Mouse (Mus musculus): ENCODE data around the gene Gm10974. TPM values are rescaled to one million over a fixed set of nuclear protein-coding genes. Genes with fewer than 3 reads are reported as not detected.

Gene Gm10974
- polyA plus RNA-seq, 1 experiment from 2014 or later: not detected

DNA sequence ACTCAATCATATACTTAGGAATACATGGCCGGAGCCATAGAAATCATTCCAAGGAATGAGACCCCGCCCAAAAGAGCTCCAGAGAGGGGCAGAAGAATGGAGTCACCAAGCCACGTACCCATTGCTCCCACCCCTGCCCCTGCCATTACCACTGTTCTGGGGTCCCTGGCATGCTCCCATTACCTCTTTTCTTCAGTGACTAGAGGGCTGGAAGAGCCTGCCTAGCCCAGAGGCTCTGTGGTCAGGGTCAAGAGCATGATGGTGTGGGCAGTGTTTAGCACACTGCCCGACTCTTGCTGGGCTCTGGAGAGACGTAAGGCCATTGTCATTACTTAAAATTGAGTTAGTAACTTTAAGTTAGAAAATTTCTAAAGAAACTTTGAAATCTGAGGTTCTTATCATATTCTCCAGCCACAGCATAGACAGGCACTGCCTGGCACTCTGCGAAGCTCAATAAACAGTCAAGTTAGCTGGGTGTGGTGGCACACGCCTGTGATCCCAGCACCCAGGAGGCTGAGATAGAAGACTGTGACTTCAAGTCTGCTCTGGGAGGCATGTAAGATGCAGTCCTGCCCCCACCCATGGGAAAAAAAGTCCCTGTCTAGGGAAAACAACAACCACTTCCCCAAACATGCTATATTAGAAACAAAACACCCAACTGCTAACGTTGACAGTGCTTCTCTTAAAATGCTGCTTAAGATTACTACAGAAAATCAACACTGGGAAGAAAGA lies 9.7 kb upstream of the Gm10974 start:
- ChIA-PET POLR2A (no interaction called here), CTCF (interaction anchor here (0.7 kb wide), 1 partner anchor 14 kb away, joined by 3 read pairs; no protein-coding TSS in a partner anchor)
- no peaks in the 10 kb centered on the region for H3K27me3 ChIP-seq
- ATAC-seq: no peak
- in situ Hi-C loops (cut with MboI; ENCODE audit: low pct_unique_long_range_greater_than_20kb): no loop called here
- no peak for DNase-seq (ENCODE audit: low read depth, low spot score)
- TF ChIP-seq CTCF (IDR thresholded peaks at IDR 0.05): no peak

DNA sequence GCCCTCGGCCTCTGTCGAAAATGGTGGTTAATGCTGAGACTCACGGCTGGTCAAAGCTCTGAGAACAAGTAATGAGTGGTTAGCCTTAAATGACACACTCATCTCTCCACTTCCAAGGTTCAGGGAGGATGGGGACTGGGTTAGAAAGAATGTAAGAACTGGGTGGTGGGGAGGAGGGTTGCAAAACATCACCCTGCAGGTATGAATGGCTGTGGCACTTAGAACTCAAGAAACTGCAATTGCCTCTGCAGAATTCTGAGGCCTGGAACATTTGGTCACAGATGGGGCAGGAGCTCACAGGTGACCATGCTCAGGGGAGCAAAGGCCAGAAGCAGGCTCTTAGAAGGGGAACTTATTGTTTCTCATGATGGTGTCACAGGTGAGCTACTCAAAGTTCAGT lies 7.2 kb upstream of the Gm10974 start:
- ATAC-seq: no peak
- POLR2A ChIA-PET: interaction anchor here (0.6 kb wide), 1 partner anchor 908 kb away, joined by 8 read pairs; no protein-coding TSS in a partner anchor
- CTCF ChIA-PET: no interaction called here
- TF ChIP-seq CTCF (IDR thresholded peaks at IDR 0.05): no peak
- in situ Hi-C loops (cut with MboI; ENCODE audit: low pct_unique_long_range_greater_than_20kb): no loop called here
- DNase-seq (ENCODE audit: low read depth, low spot score): no peak
- H3K27me3 ChIP-seq: no peaks in the 10 kb centered on the region

DNA sequence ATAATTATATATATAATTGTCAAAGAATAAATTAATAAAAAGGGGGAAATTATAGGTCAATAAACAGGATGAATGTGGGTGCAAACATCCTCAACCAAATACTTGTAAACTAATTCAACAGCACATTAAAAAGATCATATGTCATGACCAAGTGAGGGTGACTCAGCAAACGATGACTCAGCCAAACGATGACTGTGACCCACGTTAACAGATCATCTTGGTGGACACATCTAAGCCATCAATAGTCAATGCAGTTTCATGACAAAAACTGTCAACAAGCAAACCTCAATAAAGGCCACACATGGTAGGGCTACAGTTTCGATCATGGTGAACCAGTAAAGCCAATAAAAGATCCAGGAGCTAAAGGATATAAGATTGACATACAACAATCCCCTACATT lies 6.7 kb upstream of the Gm10974 start:
- H3K27me3 ChIP-seq: no peaks in the 10 kb centered on the region
- ChIA-PET CTCF (no interaction called here), POLR2A (interaction anchor here (0.6 kb wide), 1 partner anchor 909 kb away, joined by 8 read pairs; no protein-coding TSS in a partner anchor)
- in situ Hi-C loops (cut with MboI; ENCODE audit: low pct_unique_long_range_greater_than_20kb): no loop called here
- DNase-seq (ENCODE audit: low read depth, low spot score) (no peak), ATAC-seq (no peak)
- no peak for TF ChIP-seq CTCF (IDR thresholded peaks at IDR 0.05)

DNA sequence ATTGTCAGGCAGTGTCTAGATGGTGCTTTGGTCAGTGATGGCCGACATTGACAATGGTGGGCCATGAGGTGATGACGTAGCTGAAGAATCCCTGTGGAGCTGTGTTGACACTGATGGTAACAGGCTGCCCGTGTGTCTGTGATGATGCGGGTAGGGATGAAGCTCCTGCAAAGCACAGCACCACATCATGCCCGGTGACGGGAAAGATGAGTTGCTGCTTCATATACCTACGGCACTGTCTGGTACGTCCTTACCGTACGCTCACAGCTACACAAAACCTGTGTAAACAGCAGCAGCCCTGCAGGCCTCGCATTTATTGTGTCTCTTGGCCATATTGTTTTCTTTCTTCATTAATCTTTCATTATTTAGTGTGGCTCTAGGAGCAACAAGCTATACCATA lies 1.2 kb upstream of the Gm10974 start:
- in situ Hi-C loops (cut with MboI; ENCODE audit: low pct_unique_long_range_greater_than_20kb): no loop called here
- POLR2A ChIA-PET: interaction anchor here (0.6 to 1.2 kb wide), 2 partner anchors 22 to 324 kb away, joined by 4 to 5 read pairs; no protein-coding TSS in a partner anchor
- CTCF ChIA-PET: interaction anchor here (1.1 to 2.6 kb wide), 4 partner anchors 16 to 55 kb away, joined by 3 to 9 read pairs (median 4); no protein-coding TSS in a partner anchor

DNA sequence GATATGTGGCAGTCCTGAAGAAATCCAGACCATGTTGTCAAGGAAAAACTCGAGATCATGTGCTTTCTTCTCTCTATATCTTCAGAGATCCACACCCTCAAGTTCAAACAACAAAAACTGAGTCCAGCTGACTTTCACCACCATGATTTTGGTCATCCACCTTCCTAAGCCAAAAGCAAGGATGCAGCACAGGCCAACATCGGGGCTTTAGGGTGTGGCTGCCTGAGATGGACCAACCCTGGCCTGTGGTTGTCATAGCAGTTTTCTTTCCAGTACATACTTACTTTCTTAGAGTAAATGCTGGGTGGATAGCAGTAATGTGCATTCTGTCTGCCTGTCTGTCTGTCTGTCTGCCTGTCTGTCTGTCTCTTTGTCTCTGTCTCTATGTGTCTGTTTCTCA lies 294 bp upstream of the Gm10974 start:
- no peaks in the 10 kb centered on the region for H3K27me3 ChIP-seq
- POLR2A ChIA-PET: interaction anchor here (0.6 to 1.5 kb wide), 3 partner anchors 14 to 323 kb away, joined by 3 to 5 read pairs (median 3); no protein-coding TSS in a partner anchor
- no peak for TF ChIP-seq CTCF (IDR thresholded peaks at IDR 0.05)
- DNase-seq (ENCODE audit: low read depth, low spot score): no peak
- CTCF ChIA-PET: interaction anchor here (1.5 to 2.6 kb wide), 4 partner anchors 11 to 24 kb away, joined by 4 to 9 read pairs (median 8); partner anchors contain the start of gene Lrrk1
- in situ Hi-C loops (cut with MboI; ENCODE audit: low pct_unique_long_range_greater_than_20kb): no loop called here
- ATAC-seq: no peak

More for the DNA sequence above, 1.2 kb upstream of the Gm10974 start:
- TF ChIP-seq CTCF (IDR thresholded peaks at IDR 0.05): no peak
- ATAC-seq: no peak
- no peak for DNase-seq (ENCODE audit: low read depth, low spot score)
- H3K27me3 ChIP-seq: no peaks in the 10 kb centered on the region

DNA sequence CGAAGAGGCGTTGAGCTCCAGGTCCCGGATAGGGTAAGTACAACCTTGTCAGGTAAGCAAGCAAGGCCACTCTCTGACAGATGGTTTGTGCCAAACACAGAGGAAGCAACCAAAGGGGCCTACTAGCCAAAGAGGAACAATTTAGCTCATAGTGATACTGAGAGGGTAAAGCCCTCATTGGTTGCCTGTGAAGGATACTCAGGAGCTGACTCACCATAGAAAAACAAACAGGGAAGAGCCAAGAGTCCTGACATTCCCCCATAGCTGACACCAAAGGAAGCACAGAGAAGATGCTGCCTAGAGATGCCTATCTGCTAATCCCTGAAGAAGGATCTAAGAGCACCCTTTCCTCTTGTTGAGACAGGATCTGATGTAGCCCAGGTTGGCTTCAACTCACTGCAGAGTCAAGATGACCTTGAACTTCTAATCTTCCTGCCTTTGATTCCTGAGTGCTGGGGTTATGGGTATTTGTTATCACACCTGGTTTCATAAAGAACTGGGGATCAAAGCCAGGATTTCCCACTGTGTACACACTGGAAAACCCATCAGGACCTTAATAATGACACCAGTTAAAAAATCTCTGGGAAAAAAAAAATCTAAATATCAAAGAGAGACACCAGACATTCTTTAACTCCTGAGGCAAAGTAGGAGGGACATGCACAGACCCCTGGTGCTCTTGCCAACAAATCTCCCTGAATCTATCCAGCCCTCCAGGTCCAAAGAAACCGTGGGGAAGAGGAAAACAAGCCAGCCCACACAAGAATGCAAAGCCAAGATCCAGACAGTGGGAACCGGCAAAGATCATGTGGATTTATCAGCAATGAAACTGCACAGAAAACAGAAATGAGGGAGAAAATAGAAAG lies 3.6 kb downstream of the Gm10974 start:
- DNase-seq (ENCODE audit: low read depth, low spot score): no peak
- POLR2A ChIA-PET: interaction anchor here (0.9 to 1.2 kb wide), 3 partner anchors 15 to 27 kb away, joined by 3 to 6 read pairs (median 3); partner anchors contain the start of gene Lrrk1
- in situ Hi-C loops (cut with MboI; ENCODE audit: low pct_unique_long_range_greater_than_20kb): no loop called here
- CTCF ChIA-PET: interaction anchor here (0.9 to 1.6 kb wide), 9 partner anchors 10 to 60 kb away, joined by 3 to 7 read pairs (median 4); partner anchors contain the start of gene Lrrk1
- no peaks in the 10 kb centered on the region for H3K27me3 ChIP-seq
- ATAC-seq: peak; percentile 57
- TF ChIP-seq CTCF (IDR thresholded peaks at IDR 0.05): no peak

DNA sequence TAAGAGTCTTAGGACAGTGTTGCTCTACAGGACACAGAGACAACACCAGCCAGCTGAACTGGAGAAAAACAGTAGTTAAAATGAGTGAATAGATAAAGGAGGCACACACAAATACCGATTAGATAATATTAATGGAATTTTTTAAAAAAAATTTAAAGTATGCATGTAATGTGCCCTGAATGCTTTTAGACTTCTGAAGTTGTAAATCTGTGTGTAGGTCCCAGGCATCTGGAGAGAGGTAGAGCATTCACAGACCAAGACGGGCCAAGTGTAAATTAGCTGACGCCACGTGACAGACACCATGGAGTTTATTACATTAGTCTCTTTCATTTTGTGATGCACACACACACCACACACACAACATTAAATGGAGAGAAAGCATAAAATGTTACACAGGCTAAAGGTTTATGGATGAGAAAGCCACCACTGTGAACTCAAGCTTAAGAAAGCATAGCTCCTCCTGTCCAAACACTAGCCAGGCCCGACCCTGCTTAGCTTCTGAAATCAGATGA lies 4.3 kb downstream of the Gm10974 start:
- CTCF ChIA-PET: interaction anchor here (1.0 to 1.6 kb wide), 5 partner anchors 10 to 27 kb away, joined by 3 to 7 read pairs (median 4); partner anchors contain the start of gene Lrrk1
- DNase-seq (ENCODE audit: low read depth, low spot score) (no peak), ATAC-seq (no peak)
- in situ Hi-C loops (cut with MboI; ENCODE audit: low pct_unique_long_range_greater_than_20kb): no loop called here
- no peak for TF ChIP-seq CTCF (IDR thresholded peaks at IDR 0.05)
- H3K27me3 ChIP-seq: no peaks in the 10 kb centered on the region
- POLR2A ChIA-PET: interaction anchor here (0.9 to 1.2 kb wide), 3 partner anchors 14 to 27 kb away, joined by 3 to 6 read pairs (median 3); partner anchors contain the start of gene Lrrk1

DNA sequence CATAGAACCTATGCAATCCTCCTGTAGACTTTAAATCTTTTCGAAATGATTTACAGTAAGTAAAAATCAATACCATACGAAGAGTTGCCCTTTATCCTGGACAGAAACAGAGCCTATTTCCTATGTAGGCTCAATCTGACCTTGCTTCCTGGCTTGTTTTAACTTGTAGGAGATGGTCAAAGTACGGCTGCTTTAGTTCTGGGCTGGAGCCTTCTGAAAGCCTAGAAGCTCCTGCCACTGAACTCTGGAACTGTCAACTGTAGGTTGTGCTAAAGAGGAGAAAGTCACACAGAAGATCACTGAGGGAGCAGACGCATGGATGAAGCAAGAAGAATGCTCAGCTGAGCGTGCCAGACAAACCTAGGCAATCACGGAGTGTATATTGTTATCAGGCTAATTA lies 5.3 kb downstream of the Gm10974 start:
- POLR2A ChIA-PET: interaction anchor here (0.5 to 1.2 kb wide), 3 partner anchors 17 to 1398 kb away, joined by 3 read pairs; partner anchors contain the start of gene Lrrk1
- no peak for TF ChIP-seq CTCF (IDR thresholded peaks at IDR 0.05)
- ATAC-seq: no peak
- in situ Hi-C loops (cut with MboI; ENCODE audit: low pct_unique_long_range_greater_than_20kb): no loop called here
- CTCF ChIA-PET: interaction anchor here (1.2 to 1.6 kb wide), 3 partner anchors 18 to 28 kb away, joined by 3 to 7 read pairs (median 3); partner anchors contain the start of gene Lrrk1
- H3K27me3 ChIP-seq: no peaks in the 10 kb centered on the region
- no peak for DNase-seq (ENCODE audit: low read depth, low spot score)

DNA sequence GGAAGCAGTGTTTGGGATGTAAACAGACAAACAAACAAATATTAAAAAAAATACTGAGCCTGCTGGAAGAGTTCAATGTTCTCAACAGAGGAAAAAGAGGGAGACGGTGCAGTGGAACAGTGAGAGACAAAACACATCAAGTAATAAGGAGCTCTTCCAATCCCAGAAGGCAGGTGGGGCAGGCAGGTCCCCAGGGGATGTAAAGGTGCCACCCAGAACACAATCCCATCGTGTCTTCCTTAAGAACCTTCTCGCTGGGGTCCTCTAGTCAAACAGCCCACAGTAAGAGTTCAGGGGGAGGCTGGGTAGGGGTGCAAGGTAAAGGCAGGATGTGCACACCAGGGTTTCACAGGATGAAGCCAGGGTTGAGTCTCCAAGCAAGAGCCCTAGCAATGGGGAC lies 7.7 kb downstream of the Gm10974 start:
- no peaks in the 10 kb centered on the region for H3K27me3 ChIP-seq
- DNase-seq (ENCODE audit: low read depth, low spot score) (no peak), ATAC-seq (no peak)
- no peak for TF ChIP-seq CTCF (IDR thresholded peaks at IDR 0.05)
- ChIA-PET CTCF (no interaction called here), POLR2A (no interaction called here)
- in situ Hi-C loops (cut with MboI; ENCODE audit: low pct_unique_long_range_greater_than_20kb): no loop called here

DNA sequence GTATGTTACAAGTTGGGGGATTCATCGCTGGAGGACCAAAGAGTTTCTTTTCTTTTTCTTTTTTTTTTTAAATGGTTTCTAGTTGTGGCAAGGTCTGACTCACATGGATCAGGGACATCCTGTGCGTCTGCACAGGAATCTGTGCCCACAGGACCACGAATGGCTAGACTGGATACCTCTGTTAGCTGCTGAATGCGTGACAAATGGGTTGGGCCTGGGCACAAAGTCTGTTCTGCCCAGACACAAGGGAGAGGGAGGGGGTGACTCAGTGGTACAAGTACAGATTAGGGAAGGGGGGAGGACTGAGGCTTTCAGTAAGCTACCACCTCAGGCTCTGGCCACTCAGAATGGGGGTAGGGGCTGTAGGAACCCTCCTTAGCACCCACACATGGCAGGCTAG lies 10.0 kb downstream of the Gm10974 start:
- DNase-seq (ENCODE audit: low read depth, low spot score) (no peak), ATAC-seq (no peak)
- ChIA-PET POLR2A (interaction anchor here (1.5 kb wide), 1 partner anchor 13 kb away, joined by 5 read pairs; the partner anchor contains the start of gene Lrrk1), CTCF (interaction anchor here (1.1 to 2.9 kb wide), 4 partner anchors 9 to 54 kb away, joined by 3 to 8 read pairs (median 3); partner anchors contain the start of gene Gm10974)
- no peaks in the 10 kb centered on the region for H3K27me3 ChIP-seq
- in situ Hi-C loops (cut with MboI; ENCODE audit: low pct_unique_long_range_greater_than_20kb): no loop called here
- no peak for TF ChIP-seq CTCF (IDR thresholded peaks at IDR 0.05)

Measured in Patski (cell line).